Mouse (Mus musculus) liver, embryonic 14.5 days (tissue): ENCODE data around the gene Rfx7.

Experiments
- CTCF ChIP-seq: IDR thresholded peaks from 2 replicates; pipeline ENCODE4 v1.5.1; 2016; ENCODE audit warnings: antibody characterized with exemption, low read depth, control low read depth
- EP300 ChIP-seq: IDR thresholded peaks from 2 replicates; pipeline ENCODE4 v1.6.1; 2016; ENCODE audit warnings: antibody characterized with exemption, low read depth

DNA sequence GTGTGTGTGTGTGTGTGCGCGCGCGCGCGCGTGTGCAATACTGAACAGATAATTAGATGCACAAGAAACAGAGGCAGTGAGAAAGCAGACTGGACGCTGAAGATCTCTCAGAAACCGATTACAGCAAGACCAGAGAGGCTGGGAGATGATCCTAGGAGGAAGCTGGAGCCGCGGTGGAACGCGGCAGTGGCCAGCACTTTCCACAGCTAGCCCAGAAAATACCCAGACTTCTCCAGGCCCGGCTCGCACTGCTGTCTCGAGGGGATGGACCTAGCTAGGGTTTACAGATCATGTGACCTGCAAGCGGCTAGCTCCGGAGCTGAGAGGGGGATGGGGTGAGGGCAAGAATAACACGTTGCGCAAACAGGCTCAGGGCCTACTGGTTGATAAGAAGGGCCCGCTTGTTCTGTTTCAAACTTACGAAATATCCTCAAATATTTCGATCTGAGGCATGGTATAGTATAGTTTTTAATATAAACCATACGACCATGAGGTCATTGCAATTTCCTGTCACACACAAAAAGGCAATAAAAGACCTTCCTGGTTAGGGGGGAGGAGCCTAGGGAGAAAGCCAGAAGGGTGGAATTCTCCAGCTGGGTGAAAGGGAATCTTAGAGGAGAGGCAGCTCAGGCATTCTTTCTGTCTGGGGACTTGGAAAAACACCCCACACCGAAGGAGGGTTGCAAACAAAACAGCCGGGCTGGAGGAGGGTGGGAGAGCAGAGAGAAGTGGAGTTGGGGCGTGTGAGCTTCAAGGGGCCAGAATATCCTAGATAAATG lies 108.0 kb downstream of the Rfx7 start:
- TF ChIP-seq CTCF (no peak), EP300 (no peak)
